Mouse (Mus musculus) thymus, postnatal 0 days (tissue): ENCODE results near the gene Fabp1. TPM values are rescaled to one million over a fixed set of nuclear protein-coding genes. Genes with fewer than 3 reads are reported as not detected.

Experiments used
- polyA plus RNA-seq: library from polyadenylated mRNA; unstranded; fragments of >200 nt; fragmentation: Nextera tagmentation; extraction: Ambion mirVana; gene quantifications from 2 replicates; pipeline ENCODE4 v1.2.1, GENCODE M21; 2015

The Fabp1 gene
- polyA plus RNA-seq, 1 experiment from 2014 or later = 2.3 TPM

Other genes with a start within 250 kb of the Fabp1 start
- not detected in 2 replicates for gene Foxi3, start 243.3 kb upstream of the Fabp1 start, polyA plus RNA-seq
- gene Thnsl2, start 55.4 kb upstream of the Fabp1 start, polyA plus RNA-seq = 7.8 and 11.3 TPM in 2 replicates
- 92.6 and 98.4 TPM in 2 replicates for gene Krcc1, start 71.8 kb downstream of the Fabp1 start, polyA plus RNA-seq
- gene Smyd1, start 122.4 kb downstream of the Fabp1 start, polyA plus RNA-seq = 2.3 and 3.7 TPM in 2 replicates
- 1,203 and 1,244 TPM in 2 replicates for gene Cd8b1, start 123.0 kb downstream of the Fabp1 start, polyA plus RNA-seq
- 664 and 665 TPM in 2 replicates for gene Cd8a, start 173.6 kb downstream of the Fabp1 start, polyA plus RNA-seq
- 311 and 342 TPM in 2 replicates for gene Rmnd5a, start 240.8 kb downstream of the Fabp1 start, polyA plus RNA-seq